Mouse (Mus musculus) kidney, embryonic 14.5 days (tissue): ENCODE data around the gene Prdm10. TPM values are rescaled to one million over a fixed set of nuclear protein-coding genes. Genes with fewer than 3 reads are reported as not detected.

Experiments used
- ATAC-seq: fragments of 200-750 bp; cut with Nextera tagmentation; 2 replicates; pipeline ENCODE4 v1.8.0; 2017; ENCODE audit warnings: moderate number of reproducible peaks, mild to moderate bottlenecking, moderate TSS enrichment, moderate library complexity; ENCODE audit not compliant: low FRiP score, low TSS enrichment
- H3K27ac ChIP-seq: fragments of 300-500 bp; sonication (generic); 2 replicates; pipeline ENCODE4 v1.5.1; 2014; ENCODE audit warnings: low read depth, mild to moderate bottlenecking, low read length, moderate library complexity, mixed read lengths
- H3K27me3 ChIP-seq: fragments of 300-500 bp; sonication (generic); 2 replicates; pipeline ENCODE4 v1.6.1; 2014; ENCODE audit warnings: mild to moderate bottlenecking, low read length; ENCODE audit not compliant: control insufficient read depth, insufficient read depth
- H3K36me3 ChIP-seq: fragments of 300-500 bp; sonication (generic); 2 replicates; pipeline ENCODE4 v1.6.1; 2014; ENCODE audit warnings: low read length, mixed read lengths; ENCODE audit not compliant: control insufficient read depth, insufficient read depth
- H3K4me1 ChIP-seq: fragments of 300-500 bp; sonication (generic); 2 replicates; pipeline ENCODE4 v1.6.1; 2014; ENCODE audit warnings: low read length, mixed read lengths; ENCODE audit not compliant: control insufficient read depth, insufficient read depth
- H3K4me2 ChIP-seq: fragments of 300-500 bp; sonication (generic); replicated peaks from 2 replicates; pipeline ENCODE4 v1.6.1; 2014; ENCODE audit warnings: low read depth, mild to moderate bottlenecking, low read length
- H3K4me3 ChIP-seq: fragments of 300-500 bp; sonication (generic); 2 replicates; pipeline ENCODE4 v1.5.1; 2014; ENCODE audit warnings: mild to moderate bottlenecking, low read length
- H3K9ac ChIP-seq: fragments of 300-500 bp; sonication (generic); 2 replicates; pipeline ENCODE4 v1.6.1; 2014; ENCODE audit warnings: low read depth, mild to moderate bottlenecking, low read length, moderate library complexity
- H3K9me3 ChIP-seq: fragments of 300-500 bp; sonication (generic); 2 replicates; pipeline ENCODE4 v1.6.1; 2016; ENCODE audit warnings: low read length; ENCODE audit not compliant: control insufficient read depth
- WGBS: fragments of 180-500 bp; shearing (Covaris S2); extraction: QIAGEN DNeasy Blood & Tissue Kit; methylation state at CpG from one replicate; pipeline ENCODE4 v1.1.7; 2014; 5-methylcytosine and 5-hydroxymethylcytosine counted together
- polyA plus RNA-seq: library from polyadenylated mRNA; unstranded; fragments of >200 nt; fragmentation: Nextera tagmentation; extraction: Ambion mirVana; gene quantifications from 2 replicates; pipeline ENCODE4 v1.2.1, GENCODE M21; 2014

The Prdm10 gene
- polyA plus RNA-seq, 1 experiment from 2014 or later, result 7.7 TPM

- no peak overlapping the region for H3K4me3 ChIP-seq
- peaks cover 8% of the 10 kb centered on the region; the same call in 1 of the 2 replicates for H3K36me3 ChIP-seq
- no peaks in the 10 kb centered on the region for H3K27me3 ChIP-seq
- no peak for ATAC-seq
- H3K4me1 ChIP-seq, result no peaks in the 10 kb centered on the region
- H3K9me3 ChIP-seq, result no peaks in the 10 kb centered on the region
- H3K9ac ChIP-seq, result no peak overlapping the region
- no peak overlapping the region for H3K27ac ChIP-seq
- WGBS, result 86% methylated on average over 3 of the region's 3 CpGs
- H3K4me2 ChIP-seq, result no peak overlapping the region
These were observed 50.5 kb downstream of the Prdm10 start for GRCm38 (mm10) chr9:31330816-31331215.

- Histone ChIP-seq H3K4me3 (no peak overlapping the region), H3K27ac (no peak overlapping the region), H3K4me2 (no peak overlapping the region), H3K36me3 (peaks cover 8% of the 10 kb centered on the region; the same call in 1 of the 2 replicates), H3K4me1 (no peaks in the 10 kb centered on the region), H3K27me3 (no peaks in the 10 kb centered on the region), H3K9ac (no peak overlapping the region), H3K9me3 (no peaks in the 10 kb centered on the region)
- 69% methylated on average over 4 of the region's 4 CpGs for WGBS
- ATAC-seq, result no peak
These were observed 50.9 kb downstream of the Prdm10 start for GRCm38 (mm10) chr9:31331246-31331645.

DNA sequence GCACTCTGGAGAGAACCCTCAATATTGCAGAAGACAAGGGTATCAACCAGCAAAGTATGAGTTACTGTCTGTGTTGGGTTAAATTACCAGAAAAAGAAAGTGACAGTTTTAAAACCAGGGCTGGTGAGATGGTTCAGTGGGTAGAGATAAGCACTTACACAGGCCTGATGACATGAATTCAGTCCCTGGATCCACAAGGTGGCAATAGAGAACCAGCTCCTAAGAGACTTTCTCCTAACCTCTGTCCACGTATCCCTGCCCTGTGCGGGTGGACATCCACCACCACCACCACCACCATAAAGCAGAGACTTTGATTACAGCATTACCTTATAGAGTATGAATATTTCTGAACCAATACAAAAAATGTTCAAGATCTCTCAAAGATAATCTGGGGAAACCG is 51.6 kb downstream of the Prdm10 start:
- no peaks in the 10 kb centered on the region for H3K27me3 ChIP-seq
- H3K9me3 ChIP-seq, result no peaks in the 10 kb centered on the region
- no peak for ATAC-seq
- peaks cover 8% of the 10 kb centered on the region; the same call in 1 of the 2 replicates for H3K36me3 ChIP-seq
- H3K4me1 ChIP-seq, result no peaks in the 10 kb centered on the region
- H3K27ac ChIP-seq, result no peak overlapping the region
- H3K4me3 ChIP-seq, result no peak overlapping the region
- no peak overlapping the region for H3K9ac ChIP-seq
- no peak overlapping the region for H3K4me2 ChIP-seq
- WGBS, result 66% methylated on average over 3 of the region's 3 CpGs

GRCm38 (mm10) chr9:31332826-31333225 is 52.5 kb downstream of the Prdm10 start:
- ATAC-seq, result no peak
- H3K9ac ChIP-seq, result no peak overlapping the region
- no peak overlapping the region for H3K4me2 ChIP-seq
- no peak overlapping the region for H3K4me3 ChIP-seq
- no peaks in the 10 kb centered on the region for H3K9me3 ChIP-seq
- H3K27ac ChIP-seq, result no peak overlapping the region
- no peaks in the 10 kb centered on the region for H3K27me3 ChIP-seq
- H3K4me1 ChIP-seq, result no peaks in the 10 kb centered on the region
- H3K36me3 ChIP-seq, result peaks cover 4% of the 10 kb centered on the region; the same call in 1 of the 2 replicates

DNA sequence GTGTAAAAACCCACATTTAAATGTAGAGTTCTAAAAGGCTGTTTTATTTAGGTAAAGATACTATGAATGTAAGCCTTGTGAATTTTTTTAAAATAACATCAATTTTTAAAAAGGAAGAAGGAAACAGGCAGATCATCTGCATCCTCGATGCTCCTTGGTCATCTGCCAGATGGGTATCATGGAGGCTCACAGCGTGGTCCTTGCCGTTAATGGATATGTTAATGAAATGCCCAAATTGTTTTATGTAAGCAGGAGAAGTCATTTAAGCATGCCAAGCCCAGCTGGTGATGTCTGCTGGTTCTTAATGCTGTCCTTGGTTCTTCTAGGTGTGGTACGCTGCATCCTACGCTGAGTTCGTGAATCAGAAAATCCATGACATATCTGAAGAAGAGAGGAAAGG is 54.7 kb downstream of the Prdm10 start:
- Histone ChIP-seq H3K4me3 (no peak overlapping the region), H3K9me3 (no peaks in the 10 kb centered on the region), H3K4me1 (no peaks in the 10 kb centered on the region), H3K9ac (no peak overlapping the region), H3K36me3 (no peaks in the 10 kb centered on the region), H3K4me2 (no peak overlapping the region), H3K27me3 (no peaks in the 10 kb centered on the region), H3K27ac (no peak overlapping the region)
- 94% methylated on average over 6 of the region's 6 CpGs for WGBS
- ATAC-seq, result no peak

DNA sequence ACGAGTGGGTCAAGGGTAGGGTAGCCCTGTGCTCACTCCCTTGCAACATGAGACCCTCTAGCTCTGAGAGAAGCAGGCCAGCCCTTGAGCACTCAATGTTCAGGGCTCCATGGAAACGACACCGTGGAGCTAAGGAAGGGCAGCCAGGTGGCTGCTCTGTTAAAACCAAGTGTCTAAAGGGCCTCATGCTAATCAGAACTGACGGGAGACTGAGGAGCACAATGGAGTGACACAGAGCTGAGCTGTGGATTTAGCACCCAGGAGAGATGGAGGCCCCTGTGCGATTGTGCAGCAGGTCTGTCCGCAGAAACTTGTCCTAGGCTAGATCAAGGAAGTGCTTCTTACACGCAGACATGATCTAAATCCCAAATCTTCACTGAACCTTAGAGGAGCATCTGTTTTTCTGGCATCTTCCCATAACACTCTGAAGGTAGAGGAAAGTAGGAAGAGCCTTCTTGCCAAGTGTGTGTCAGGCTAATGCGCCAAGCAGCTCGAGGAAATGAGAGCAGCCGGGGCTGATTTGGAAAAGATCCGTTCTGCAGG is 64.0 kb downstream of the Prdm10 start:
- ATAC-seq, result 0 out of 2 replicates have a peak, but pooled peaks have one; percentile 46
- no peaks in the 10 kb centered on the region for H3K9me3 ChIP-seq
- H3K27ac ChIP-seq, result no peak overlapping the region
- no peaks in the 10 kb centered on the region; the same call in 1 of the 2 replicates for H3K36me3 ChIP-seq
- H3K4me1 ChIP-seq, result no peaks in the 10 kb centered on the region
- no peak overlapping the region for H3K4me2 ChIP-seq
- H3K27me3 ChIP-seq, result no peaks in the 10 kb centered on the region
- no peak overlapping the region for H3K9ac ChIP-seq
- WGBS, result 62% methylated on average over 11 of the region's 11 CpGs
- H3K4me3 ChIP-seq, result no peak overlapping the region

- Histone ChIP-seq H3K9ac (no peak overlapping the region), H3K4me3 (no peak overlapping the region), H3K27me3 (no peaks in the 10 kb centered on the region), H3K36me3 (no peaks in the 10 kb centered on the region; the same call in 1 of the 2 replicates), H3K9me3 (no peaks in the 10 kb centered on the region), H3K4me1 (no peaks in the 10 kb centered on the region), H3K4me2 (no peak overlapping the region), H3K27ac (no peak overlapping the region)
- 70% methylated on average over 15 of the region's 15 CpGs for WGBS
- ATAC-seq, result no peak
These were observed 66.3 kb downstream of the Prdm10 start for GRCm38 (mm10) chr9:31346575-31347080.

- 70% methylated on average over 4 of the region's 4 CpGs for WGBS
- no peak for ATAC-seq
These were observed 68.1 kb downstream of the Prdm10 start for GRCm38 (mm10) chr9:31348458-31348857.

DNA sequence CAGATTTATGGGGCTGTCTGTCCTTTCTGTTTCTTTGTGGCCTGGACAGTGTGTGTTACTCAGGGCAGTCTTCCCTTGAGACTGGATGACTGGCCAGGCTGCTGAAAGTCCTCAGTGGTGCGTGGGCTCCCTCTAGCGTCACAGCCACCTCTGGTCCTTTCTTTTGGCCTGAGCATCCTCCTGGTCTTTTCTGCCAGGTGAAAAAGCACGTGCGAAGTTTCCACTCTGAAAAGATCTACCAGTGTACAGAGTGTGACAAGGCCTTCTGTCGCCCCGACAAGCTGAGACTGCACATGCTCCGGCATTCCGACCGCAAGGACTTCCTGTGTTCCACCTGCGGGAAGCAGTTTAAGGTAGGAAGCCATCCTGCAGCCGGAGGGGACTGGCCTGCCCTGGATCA is 68.6 kb downstream of the Prdm10 start:
- peak; percentile 73; the same call in 1 of the 2 replicates for ATAC-seq
- no peak overlapping the region for H3K27ac ChIP-seq
- H3K4me2 ChIP-seq, result no peak overlapping the region
- peaks cover 5% of the 10 kb centered on the region; the same call in 1 of the 2 replicates for H3K36me3 ChIP-seq
- H3K4me1 ChIP-seq, result no peaks in the 10 kb centered on the region
- no peak overlapping the region for H3K4me3 ChIP-seq
- no peaks in the 10 kb centered on the region for H3K27me3 ChIP-seq
- no peak overlapping the region for H3K9ac ChIP-seq
- no peaks in the 10 kb centered on the region for H3K9me3 ChIP-seq
- 66% methylated on average over 11 of the region's 11 CpGs for WGBS

More at GRCm38 (mm10) chr9:31348458-31348857, 68.1 kb downstream of the Prdm10 start:
- Histone ChIP-seq H3K36me3 (peaks cover 4% of the 10 kb centered on the region; the same call in 1 of the 2 replicates), H3K27ac (no peak overlapping the region), H3K27me3 (no peaks in the 10 kb centered on the region), H3K4me2 (no peak overlapping the region), H3K4me1 (no peaks in the 10 kb centered on the region), H3K4me3 (no peak overlapping the region), H3K9ac (no peak overlapping the region), H3K9me3 (no peaks in the 10 kb centered on the region)
